Mouse (Mus musculus): ENCODE data around the gene Tsc22d1. TPM values are rescaled to one million over a fixed set of nuclear protein-coding genes. Genes with fewer than 3 reads are reported as not detected.

The Tsc22d1 gene
- total and polyA plus RNA-seq, 3 experiments: 0.25 to 1.3 (median 0.69) TPM

DNA sequence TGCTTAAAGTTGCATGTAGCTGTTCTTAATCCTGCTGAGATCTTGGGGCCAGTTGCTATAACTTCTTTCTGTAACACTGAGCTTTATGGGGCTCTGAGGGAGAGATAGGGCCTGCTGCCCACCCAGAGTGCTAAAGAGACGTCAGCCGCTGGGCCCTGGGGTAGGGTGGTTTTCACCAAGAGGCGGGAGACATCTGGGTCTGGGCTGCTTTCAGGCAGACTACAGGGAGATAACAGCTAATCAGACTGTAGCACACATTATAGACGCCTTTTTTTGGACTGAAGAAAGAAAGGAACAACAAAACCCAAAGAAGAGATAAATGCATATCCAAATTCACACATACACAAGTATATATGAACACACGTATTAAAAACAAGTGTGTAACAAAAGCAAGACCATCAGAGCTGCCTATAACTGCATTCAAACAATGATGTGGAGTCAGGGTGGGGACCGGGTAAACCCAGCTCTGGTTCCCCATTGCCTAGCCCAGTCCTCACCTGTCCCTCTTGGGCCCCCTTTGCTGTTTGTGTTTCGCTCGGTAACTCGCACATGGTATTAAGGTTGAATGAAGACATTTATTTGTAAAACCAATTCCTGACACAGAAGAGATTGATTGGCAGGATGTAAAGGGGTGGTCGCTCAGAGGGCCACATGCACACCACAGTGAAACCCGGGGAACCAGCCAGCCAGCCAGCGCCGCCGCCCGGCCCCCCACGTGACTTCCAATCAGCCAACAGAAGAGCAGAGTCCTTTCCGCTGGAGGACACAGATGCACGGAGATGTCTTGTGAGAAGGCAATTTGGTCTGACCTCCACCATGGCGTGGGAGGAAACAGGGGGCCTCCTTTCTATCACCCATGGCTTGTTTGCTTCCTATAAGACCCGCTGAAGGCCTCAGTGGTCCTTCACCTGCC lies 117.8 kb downstream of the Tsc22d1 start:
- Histone ChIP-seq H3K4me1 (ENCODE audit: control insufficient read depth in 1 of 2, insufficient read depth in 2 of 2) (peaks cover 2 to 9% of the 10 kb centered on the region in 2 experiments; a peak in 2 of 4 replicates), H3K27ac (ENCODE audit: insufficient read depth, low read depth) (no peak overlapping the region), H3K79me2 (replicated peaks; ENCODE audit: control insufficient read depth, extremely low read depth, insufficient read depth, poor library complexity, severe bottlenecking) (no peaks in the 10 kb centered on the region), H3K4me3 (replicated peaks in 1 of 3; ENCODE audit: low read depth in 2 of 3, low read length in 2 of 3, poor library complexity in 1 of 3) (no peak overlapping the region), H3K9ac (ENCODE audit: insufficient read depth, low read depth) (no peak overlapping the region), H3K9me3 (replicated peaks; ENCODE audit: low read length) (no peaks in the 10 kb centered on the region), H3K36me3 (replicated peaks in 1 of 2; ENCODE audit: control insufficient read depth in 1 of 2, insufficient read depth in 1 of 2, low read length in 1 of 2) (no peaks in the 10 kb centered on the region), H3K4me2 (ENCODE audit: insufficient read depth, low read depth, poor library complexity, severe bottlenecking) (no peak overlapping the region), H3K27me3 (replicated peaks) (no peaks in the 10 kb centered on the region)
- no peak for DNase-seq (ENCODE audit: extremely low read depth)
- TF ChIP-seq USF1 (IDR thresholded peaks at IDR 0.05; ENCODE audit: low read depth, low read length) (no peak), ZKSCAN1 (IDR thresholded peaks at IDR 0.05; ENCODE audit: borderline replicate concordance, low read depth, low read length) (no peak), NRF1 (IDR thresholded peaks at IDR 0.05; ENCODE audit: low read depth, low read length) (no peak), MYC (IDR thresholded peaks at IDR 0.05; ENCODE audit: low read depth, low read length) (no peak), ELF1 (IDR thresholded peaks at IDR 0.05; ENCODE audit: low read depth, low read length) (no peak), UBTF (IDR thresholded peaks at IDR 0.05; ENCODE audit: low read depth, low read length) (no peak), MAX (IDR thresholded peaks at IDR 0.05; ENCODE audit: low read length) (no peak)
- dilution Hi-C loops (cut with MboI; ENCODE audit: extremely low pct_ligation_motif_present, extremely low pct_unique_long_range_greater_than_20kb, low sequenced_read_pairs) (no loop called here), in situ Hi-C loops (cut with MboI; ENCODE audit: low pct_ligation_motif_present, low pct_unique_long_range_greater_than_20kb, low sequenced_read_pairs) (no loop called here)

DNA sequence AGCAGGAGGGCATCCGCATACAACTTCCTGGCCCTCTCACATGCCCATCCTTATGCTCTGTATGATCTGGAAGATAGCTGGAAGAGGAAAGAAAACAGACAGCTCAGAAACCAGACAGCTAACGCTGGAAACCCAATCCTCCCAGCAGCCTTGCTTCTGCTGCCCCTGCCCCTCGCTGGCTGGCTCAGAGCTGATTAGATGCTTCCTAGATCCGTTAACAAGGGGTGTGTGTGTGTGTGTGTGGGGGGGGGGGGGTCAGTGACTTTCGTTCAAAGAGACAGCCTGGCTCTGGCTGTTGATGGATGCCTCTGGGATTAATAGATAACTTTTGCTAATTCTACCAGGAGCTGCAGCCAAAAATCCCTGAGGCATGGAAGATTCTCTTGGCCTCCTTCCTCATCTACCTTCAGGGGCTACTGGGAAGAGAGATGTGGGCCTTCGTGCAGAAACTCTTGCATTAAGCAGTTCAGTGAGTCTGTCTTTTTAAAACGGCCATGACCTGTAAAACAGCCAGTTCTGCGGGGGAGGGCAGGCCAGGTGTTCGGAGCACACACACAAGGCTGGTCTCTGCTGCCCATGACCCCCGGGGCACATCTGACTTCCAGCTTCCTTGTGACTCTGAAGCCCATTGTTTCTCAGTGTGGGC lies 118.5 kb downstream of the Tsc22d1 start:
- H3K79me2 ChIP-seq (replicated peaks; ENCODE audit: control insufficient read depth, extremely low read depth, insufficient read depth, poor library complexity, severe bottlenecking): no peaks in the 10 kb centered on the region
- no peaks in the 10 kb centered on the region for H3K9me3 ChIP-seq (replicated peaks; ENCODE audit: low read length)
- peaks cover under 1 to 9% of the 10 kb centered on the region in 2 experiments; a peak in 2 of 4 replicates for H3K4me1 ChIP-seq (ENCODE audit: control insufficient read depth in 1 of 2, insufficient read depth in 2 of 2)
- no peaks in the 10 kb centered on the region for H3K36me3 ChIP-seq (replicated peaks in 1 of 2; ENCODE audit: control insufficient read depth in 1 of 2, insufficient read depth in 1 of 2, low read length in 1 of 2)
- H3K4me2 ChIP-seq (ENCODE audit: insufficient read depth, low read depth, poor library complexity, severe bottlenecking): no peak overlapping the region
- dilution Hi-C loops (cut with MboI; ENCODE audit: extremely low pct_ligation_motif_present, extremely low pct_unique_long_range_greater_than_20kb, low sequenced_read_pairs) (no loop called here), in situ Hi-C loops (cut with MboI; ENCODE audit: low pct_ligation_motif_present, low pct_unique_long_range_greater_than_20kb, low sequenced_read_pairs) (no loop called here)
- TF ChIP-seq MAX (IDR thresholded peaks at IDR 0.05; ENCODE audit: low read length) (no peak), TCF12 (IDR thresholded peaks at IDR 0.05; ENCODE audit: low read depth, low read length) (no peak), ZNF384 (IDR thresholded peaks at IDR 0.05; ENCODE audit: low read depth, low read length) (no peak), ZC3H11A (IDR thresholded peaks at IDR 0.05; ENCODE audit: low read depth, low read length) (no peak), CTCF (conservative IDR thresholded peaks at IDR 0.05 in 1 of 2, IDR thresholded peaks at IDR 0.05 in 1 of 2; ENCODE audit: low read depth in 2 of 2, low read length in 2 of 2) (no peak), POLR2AphosphoS2 (IDR thresholded peaks at IDR 0.05; ENCODE audit: low read depth, low read length) (no peak), IRF4 (IDR thresholded peaks at IDR 0.05; ENCODE audit: low read depth, low read length) (no peak), CHD2 (IDR thresholded peaks at IDR 0.05; ENCODE audit: low read length) (no peak)
- DNase-seq (ENCODE audit: extremely low read depth): no peak
- H3K4me3 ChIP-seq (replicated peaks in 1 of 3; ENCODE audit: low read depth in 2 of 3, low read length in 2 of 3, poor library complexity in 1 of 3): no peak overlapping the region
- no peak overlapping the region for H3K27ac ChIP-seq (ENCODE audit: insufficient read depth, low read depth)
- H3K9ac ChIP-seq (ENCODE audit: insufficient read depth, low read depth): no peak overlapping the region
- no peaks in the 10 kb centered on the region for H3K27me3 ChIP-seq (replicated peaks)
